In genomic region chr7:5081241-5081640, GRCm38 (mm10) we compare ENCODE assay signal across 10 mouse cellular contexts. TPM values are rescaled to one million over a fixed set of nuclear protein-coding genes. Genes with fewer than 3 reads are reported as not detected.
DNase-seq lines count a peak whose midpoint lies in the region; ATAC-seq and TF ChIP-seq lines count a peak whose summit lies in the region.
"Had no signal": no experiment of that assay in that cellular context is flagged by ENCODE, and none has a peak within 500 bp of the region (broad histone marks: within the 10 kb centered on the region; RNA-seq: fewer than 3 reads in every experiment).

No protein-coding gene starts in this region.

- no peak for TF ChIP-seq POLR2A in lung, adult 2 months (IDR thresholded peaks at IDR 0.05; ENCODE audit: borderline replicate concordance, extremely low read depth, low read depth, low read length)
- TF ChIP-seq POLR2A in embryonic fibroblast, embryonic 13.5 days (IDR thresholded peaks at IDR 0.05; ENCODE audit: low read depth, low read length), result no peak
- no peak for TF ChIP-seq POLR2A in limb, embryonic 14.5 days (IDR thresholded peaks at IDR 0.05; ENCODE audit: borderline replicate concordance, extremely low read depth, insufficient read depth, insufficient read length)
- no peak for TF ChIP-seq POLR2A in small intestine, adult 2 months (IDR thresholded peaks at IDR 0.05; ENCODE audit: low read depth, low read length)

- peaks cover 13% of the 10 kb centered on the region for H3K4me1 ChIP-seq in lung, embryonic 15.5 days
- H3K4me1 ChIP-seq in lung, adult 2 months (ENCODE audit: control insufficient read depth, insufficient read depth, low read length), result peaks cover 6% of the 10 kb centered on the region; the same call in 1 of the 2 replicates
- H3K4me1 ChIP-seq in embryonic fibroblast, embryonic 13.5 days (ENCODE audit: control insufficient read depth, insufficient read depth, low read length), result peaks cover 2% of the 10 kb centered on the region; the same call in 1 of the 2 replicates
- H3K4me1 ChIP-seq in limb, embryonic 14.5 days (ENCODE audit: control insufficient read depth, insufficient read depth, low read length), result peaks cover 10% of the 10 kb centered on the region; the same call in 1 of the 2 replicates
- H3K4me1 ChIP-seq in small intestine, adult 2 months (ENCODE audit: control insufficient read depth, insufficient read depth, insufficient read length, low read length), result peaks cover 26% of the 10 kb centered on the region

- no peak for DNase-seq in lung, adult 2 months
- DNase-seq in limb, embryonic 14.5 days (ENCODE audit: low spot score), result no peak
- DNase-seq in gastrocnemius, postnatal 10 days, result no peak
- DNase-seq in frontal cortex, postnatal 36 days (ENCODE audit: low spot score in 2 of 2), result no peak
- DNase-seq in layer of hippocampus, postnatal 10 days (ENCODE audit: low spot score in 2 of 2), result no peak

- no peaks in the 10 kb centered on the region for H3K27me3 ChIP-seq in lung, embryonic 15.5 days
- no peaks in the 10 kb centered on the region for H3K27me3 ChIP-seq in limb, embryonic 14.5 days (ENCODE audit: control insufficient read depth, insufficient read depth, low read length)
- no peaks in the 10 kb centered on the region for H3K27me3 ChIP-seq in small intestine, adult 2 months (ENCODE audit: control insufficient read depth, insufficient read depth, low read length)

- H3K9ac ChIP-seq in lung, embryonic 15.5 days, result peak overlapping the region; percentile 98
- H3K9ac ChIP-seq in limb, embryonic 14.5 days (ENCODE audit: low read depth, low read length, severe bottlenecking), result peak overlapping the region; percentile 97

- H3K9me3 ChIP-seq in lung, embryonic 15.5 days, result no peaks in the 10 kb centered on the region
- H3K9me3 ChIP-seq in limb, embryonic 14.5 days (ENCODE audit: control insufficient read depth, low read length), result no peaks in the 10 kb centered on the region

- peak overlapping the region; percentile 85 for H3K4me2 ChIP-seq in lung, embryonic 15.5 days
- peak overlapping the region; percentile 87 for H3K4me2 ChIP-seq in limb, embryonic 14.5 days (replicated peaks; ENCODE audit: low read depth, low read length, severe bottlenecking)

- peak overlapping the region; percentile 98 for H3K4me3 ChIP-seq in lung, embryonic 15.5 days
- H3K4me3 ChIP-seq in lung, adult 2 months (replicated peaks; ENCODE audit: extremely low read depth, low read depth, low read length), result no peak overlapping the region
- H3K4me3 ChIP-seq in embryonic fibroblast, embryonic 13.5 days (ENCODE audit: insufficient read depth, low read length), result peak overlapping the region; percentile 47
- peak overlapping the region; percentile 99 for H3K4me3 ChIP-seq in limb, embryonic 14.5 days (replicated peaks; ENCODE audit: low read length)
- H3K4me3 ChIP-seq in small intestine, adult 2 months (ENCODE audit: low read depth, low read length), result peak overlapping the region; percentile 54

- peaks cover 56% of the 10 kb centered on the region for H3K36me3 ChIP-seq in lung, embryonic 15.5 days
- H3K36me3 ChIP-seq in limb, embryonic 14.5 days (ENCODE audit: control insufficient read depth, insufficient read depth, low read length), result peaks cover 54% of the 10 kb centered on the region
- H3K36me3 ChIP-seq in small intestine, adult 2 months (ENCODE audit: control insufficient read depth, insufficient read depth, low read length), result peaks cover 42% of the 10 kb centered on the region

- no peak for ATAC-seq in lung, embryonic 15.5 days (ENCODE audit: borderline replicate concordance, extremely low read depth, low FRiP score, low TSS enrichment)
- ATAC-seq in limb, embryonic 14.5 days (ENCODE audit: low FRiP score, low read depth), result no peak

- no peak overlapping the region for H3K27ac ChIP-seq in lung, embryonic 15.5 days
- no peak overlapping the region for H3K27ac ChIP-seq in embryonic fibroblast, embryonic 13.5 days (ENCODE audit: insufficient read depth, low read length)
- peak overlapping the region; percentile 90; the same call in 1 of the 2 replicates for H3K27ac ChIP-seq in limb, embryonic 14.5 days (replicated peaks; ENCODE audit: low read depth, low read length)
- peak overlapping the region; percentile 88 for H3K27ac ChIP-seq in small intestine, adult 2 months (ENCODE audit: insufficient read depth, low read depth, low read length)

- no peak for TF ChIP-seq CTCF in lung, adult 2 months (IDR thresholded peaks at IDR 0.05; ENCODE audit: insufficient read depth, low read length)
- no peak for TF ChIP-seq CTCF in embryonic fibroblast, embryonic 13.5 days (IDR thresholded peaks at IDR 0.05; ENCODE audit: borderline replicate concordance, insufficient read depth, low read length)
- no peak for TF ChIP-seq CTCF in small intestine, adult 2 months (IDR thresholded peaks at IDR 0.05; ENCODE audit: extremely low read depth, insufficient read length, insufficient replicate concordance, low read depth, low read length)

- 53% methylated on average over 6 of the region's 6 CpGs for WGBS in lung, embryonic 15.5 days
- WGBS in lung, adult 2 months, result 37% methylated on average over 6 of the region's 6 CpGs
- 69% methylated on average over 6 of the region's 6 CpGs for WGBS in limb, embryonic 14.5 days
- WGBS in small intestine, adult 2 months, result 17% methylated on average over 6 of the region's 6 CpGs

RNA-seq across cellular contexts. Expression of gene Epn1, which starts 1.2 kb away (rescaled TPM):
- polyA plus RNA-seq in lung, embryonic 15.5 days (2015; fragmentation: Nextera tagmentation; extraction: Ambion mirVana), result 55.1 and 60.5 TPM in 2 replicates
- polyA plus RNA-seq in lung, adult 2 months (2012; rRNA removed), result 151 and 160 TPM in 2 replicates
- 66.2 and 69.3 TPM in 2 replicates for polyA plus RNA-seq in embryonic fibroblast, embryonic 13.5 days (2011; ENCODE audit: insufficient read length, low read depth, missing spikeins)
- polyA plus RNA-seq in limb, embryonic 14.5 days (2012; rRNA removed), result 119 and 144 TPM in 2 replicates
- 69.1 and 76.2 TPM in 2 replicates for polyA plus RNA-seq in limb, embryonic 14.5 days (2014; fragmentation: Nextera tagmentation; extraction: Ambion mirVana)
- polyA plus RNA-seq in small intestine, adult 2 months (2012; rRNA removed), result 240 and 483 TPM in 2 replicates
- total RNA-seq in gastrocnemius, postnatal 10 days (2021), result 100 to 1,000 TPM in 1 of 2 experiments, 10 to 100 TPM in 1; 96.7 to 110 TPM
- total RNA-seq in layer of hippocampus, postnatal 10 days (2021), result 100 to 1,000 TPM; 402 to 408 TPM

RNA-seq across cellular contexts. Expression of gene U2af2, which starts 19.3 kb away (rescaled TPM):
- 147 and 150 TPM in 2 replicates for polyA plus RNA-seq in lung, embryonic 15.5 days (2015; fragmentation: Nextera tagmentation; extraction: Ambion mirVana)
- 145 and 189 TPM in 2 replicates for polyA plus RNA-seq in lung, adult 2 months (2012; rRNA removed)
- polyA plus RNA-seq in embryonic fibroblast, embryonic 13.5 days (2011; ENCODE audit: insufficient read length, low read depth, missing spikeins), result 193 and 210 TPM in 2 replicates
- 431 and 479 TPM in 2 replicates for polyA plus RNA-seq in limb, embryonic 14.5 days (2012; rRNA removed)
- polyA plus RNA-seq in limb, embryonic 14.5 days (2014; fragmentation: Nextera tagmentation; extraction: Ambion mirVana), result 123 and 128 TPM in 2 replicates
- 76.6 and 150 TPM in 2 replicates for polyA plus RNA-seq in small intestine, adult 2 months (2012; rRNA removed)
- 10 to 100 TPM; 70.2 to 94.0 TPM for total RNA-seq in gastrocnemius, postnatal 10 days (2021)
- total RNA-seq in layer of hippocampus, postnatal 10 days (2021), result 100 to 1,000 TPM; 174 to 184 TPM

RNA-seq across cellular contexts. Expression of gene Zfp580, which starts 29.9 kb away (rescaled TPM):
- 29.2 and 30.0 TPM in 2 replicates for polyA plus RNA-seq in lung, embryonic 15.5 days (2015; fragmentation: Nextera tagmentation; extraction: Ambion mirVana)
- polyA plus RNA-seq in lung, adult 2 months (2012; rRNA removed), result 36.0 and 37.9 TPM in 2 replicates
- 11.8 and 18.1 TPM in 2 replicates for polyA plus RNA-seq in embryonic fibroblast, embryonic 13.5 days (2011; ENCODE audit: insufficient read length, low read depth, missing spikeins)
- 49.7 and 70.4 TPM in 2 replicates for polyA plus RNA-seq in limb, embryonic 14.5 days (2012; rRNA removed)
- 47.5 and 57.7 TPM in 2 replicates for polyA plus RNA-seq in limb, embryonic 14.5 days (2014; fragmentation: Nextera tagmentation; extraction: Ambion mirVana)
- 12.2 and 17.6 TPM in 2 replicates for polyA plus RNA-seq in small intestine, adult 2 months (2012; rRNA removed)
- total RNA-seq in gastrocnemius, postnatal 10 days (2021), result 1 to 10 TPM; 7.3 to 10.0 TPM
- total RNA-seq in layer of hippocampus, postnatal 10 days (2021), result 10 to 100 TPM; 74.9 to 80.4 TPM

RNA-seq across cellular contexts. Expression of gene Rfpl4, which starts 35.5 kb away (rescaled TPM):
- polyA plus RNA-seq in lung, embryonic 15.5 days (2015; fragmentation: Nextera tagmentation; extraction: Ambion mirVana), result not detected in 2 replicates
- polyA plus RNA-seq in lung, adult 2 months (2012; rRNA removed), result not detected in 2 replicates
- not detected in 2 replicates for polyA plus RNA-seq in embryonic fibroblast, embryonic 13.5 days (2011; ENCODE audit: insufficient read length, low read depth, missing spikeins)
- not detected in 2 replicates for polyA plus RNA-seq in limb, embryonic 14.5 days (2012; rRNA removed)
- not detected in 2 replicates for polyA plus RNA-seq in limb, embryonic 14.5 days (2014; fragmentation: Nextera tagmentation; extraction: Ambion mirVana)
- not detected in 2 replicates for polyA plus RNA-seq in small intestine, adult 2 months (2012; rRNA removed)
- not detected for total RNA-seq in gastrocnemius, postnatal 10 days (2021)
- not detected for total RNA-seq in layer of hippocampus, postnatal 10 days (2021)
- total RNA-seq: neutrophil, adult 5-6 weeks had no signal
- polyA plus RNA-seq: brain, embryonic 14.5 days had no signal

RNA-seq across cellular contexts. Expression of gene Zfp784, which starts 43.0 kb away (rescaled TPM):
- polyA plus RNA-seq in lung, embryonic 15.5 days (2015; fragmentation: Nextera tagmentation; extraction: Ambion mirVana), result 4.9 and 5.0 TPM in 2 replicates
- polyA plus RNA-seq in lung, adult 2 months (2012; rRNA removed), result 5.2 and 6.9 TPM in 2 replicates
- 1.4 and 2.2 TPM in 2 replicates for polyA plus RNA-seq in embryonic fibroblast, embryonic 13.5 days (2011; ENCODE audit: insufficient read length, low read depth, missing spikeins)
- 6.5 and 6.8 TPM in 2 replicates for polyA plus RNA-seq in limb, embryonic 14.5 days (2012; rRNA removed)
- polyA plus RNA-seq in limb, embryonic 14.5 days (2014; fragmentation: Nextera tagmentation; extraction: Ambion mirVana), result 5.6 and 6.3 TPM in 2 replicates
- polyA plus RNA-seq in small intestine, adult 2 months (2012; rRNA removed), result 3.2 and 7.7 TPM in 2 replicates
- 1 to 10 TPM; 4.9 to 6.0 TPM for total RNA-seq in gastrocnemius, postnatal 10 days (2021)
- total RNA-seq in layer of hippocampus, postnatal 10 days (2021), result 1 to 10 TPM; 5.4 to 5.8 TPM

Comparison
In these comparisons a context has a peak if more than half of its experiments do, and no peak if none do; other contexts are left out.
1. H3K27ac ChIP-seq: peak in limb, embryonic 14.5 days (single experiment) and small intestine, adult 2 months (single experiment); none in lung, embryonic 15.5 days (single experiment) and embryonic fibroblast, embryonic 13.5 days (single experiment).